Mouse (Mus musculus) 3T3-L1 (cell line): ENCODE data around the gene Kcnmb3.

ENCODE experiments used
- DNase-seq: peaks from one replicate; pipeline ENCODE4 v3.0.0-alpha.2; 2015; ENCODE audit warnings: low read depth, low spot score

The Kcnmb3 gene

DNA sequence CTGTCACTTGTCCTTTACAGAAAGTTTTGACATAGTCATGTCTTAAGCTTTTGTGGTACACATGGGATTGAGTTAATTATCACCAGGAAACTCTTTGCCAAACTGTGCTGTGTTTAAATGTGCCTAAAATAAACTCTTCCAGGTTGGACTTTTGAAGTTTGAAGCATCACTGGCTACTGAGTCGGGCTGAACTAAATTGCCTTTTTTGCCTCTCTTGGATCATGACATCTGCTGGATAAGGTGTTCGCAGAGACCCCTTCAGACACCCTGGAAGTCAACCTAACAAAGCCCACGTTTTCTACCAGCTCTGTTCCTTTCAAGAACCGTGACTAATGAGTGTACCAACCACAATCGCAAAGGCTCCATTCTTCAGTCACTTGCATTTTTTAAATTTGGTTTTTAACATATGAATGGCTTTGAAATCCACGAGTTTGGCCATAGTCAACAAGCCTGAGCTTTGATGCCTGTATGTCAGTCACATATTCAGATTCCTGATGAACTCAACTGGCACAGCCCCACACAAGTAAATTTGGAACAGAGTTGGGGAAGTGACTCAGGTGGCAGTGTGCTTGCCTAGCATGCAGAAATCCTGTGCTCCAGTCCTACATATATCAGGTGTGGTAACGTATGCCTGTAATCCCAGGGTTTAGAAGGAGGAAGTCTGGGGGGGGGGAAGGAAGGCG, 3.2 kb upstream of the Kcnmb3 start:
- peak; percentile 35 for DNase-seq

DNA sequence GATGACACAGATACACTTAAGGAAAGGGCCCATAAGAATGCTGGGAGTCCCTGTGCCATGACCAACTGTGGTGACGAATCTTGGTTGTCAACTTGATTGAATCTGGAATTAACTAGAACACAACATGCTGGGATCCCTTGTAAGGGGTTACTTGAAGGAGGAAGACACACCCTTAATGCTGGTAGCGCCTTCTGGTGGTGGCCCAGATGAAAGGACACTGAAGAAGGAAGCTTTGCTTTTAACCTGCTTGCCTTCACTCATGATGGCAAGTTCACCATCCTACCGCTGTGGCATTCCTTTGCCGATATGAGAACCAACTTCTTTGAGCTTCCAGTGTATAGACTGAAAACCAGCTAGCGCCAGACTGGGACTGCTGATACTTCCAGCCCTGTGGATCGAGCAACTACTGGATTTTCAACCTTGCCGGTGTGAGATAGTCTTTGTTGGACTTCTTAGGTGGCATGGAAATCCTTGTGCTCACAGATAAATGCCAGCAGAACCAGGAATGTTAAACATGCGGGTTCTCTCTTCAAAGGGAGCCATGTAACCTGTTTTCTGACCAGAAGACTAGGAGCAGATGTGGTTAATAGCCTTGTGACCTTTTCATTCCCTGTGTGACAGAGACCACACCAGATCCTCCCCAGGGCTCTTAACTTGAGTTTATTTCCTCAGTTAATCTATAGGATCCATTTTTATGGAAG, 2.5 kb upstream of the Kcnmb3 start:
- DNase-seq = no peak

DNA sequence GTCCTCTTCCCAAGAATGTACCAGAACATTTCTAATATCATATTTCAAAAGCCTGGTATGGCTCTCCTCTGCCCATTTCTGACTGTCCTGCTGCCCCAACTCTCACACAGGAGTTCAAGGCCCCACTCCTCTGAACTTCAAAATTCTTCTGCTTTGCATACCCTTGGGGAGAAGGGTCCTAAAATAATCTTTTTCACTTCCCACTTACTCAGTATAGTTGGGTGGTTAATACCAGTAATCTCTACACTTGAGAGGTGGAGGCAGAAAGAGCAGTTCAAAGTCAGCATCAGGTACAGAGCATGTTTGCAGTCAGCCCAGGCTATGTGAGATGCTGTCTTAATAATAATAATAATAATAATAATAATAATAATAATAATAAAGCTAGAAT, 1.1 kb downstream of the Kcnmb3 start:
- DNase-seq = no peak

DNA sequence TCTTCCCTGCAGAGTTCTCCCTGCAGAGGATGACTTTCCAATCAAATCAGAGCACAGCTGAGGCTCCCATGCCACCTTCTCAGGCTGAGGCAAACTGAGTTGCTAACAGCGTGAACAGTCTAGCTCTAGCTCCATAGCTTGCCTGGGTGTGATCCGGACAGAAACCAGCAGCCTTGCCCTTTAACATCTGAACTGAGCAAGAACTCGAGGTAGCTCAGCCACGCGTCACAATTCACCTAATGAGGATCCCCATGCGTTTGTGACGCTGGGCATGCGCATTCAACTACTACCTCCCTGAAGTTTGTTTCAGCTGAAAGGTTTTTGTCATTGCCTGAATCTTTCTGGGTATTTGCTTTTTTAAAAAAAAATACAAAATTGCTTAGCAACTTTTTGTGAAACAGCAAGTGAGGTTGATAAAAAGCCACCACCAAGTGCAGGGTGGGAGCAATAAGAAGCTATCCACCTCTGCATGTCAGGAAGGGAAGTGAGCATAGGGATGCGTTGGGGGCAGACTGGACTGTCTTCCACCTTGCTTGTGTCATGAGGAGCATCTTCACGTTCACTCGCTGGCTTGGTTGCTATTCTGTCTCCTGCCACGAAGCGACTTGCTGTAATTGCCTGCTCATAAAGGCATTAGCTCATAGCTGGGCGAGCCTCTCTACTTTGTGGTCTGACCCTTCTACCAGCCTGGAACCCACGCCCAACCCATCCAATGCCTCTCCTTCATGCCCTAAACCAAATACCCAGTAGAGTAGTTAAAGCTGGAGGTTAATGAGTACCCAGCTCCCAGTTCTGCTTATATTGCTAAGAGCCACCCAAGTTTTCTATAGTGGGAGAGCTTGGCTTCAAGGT, 1.7 kb downstream of the Kcnmb3 start:
- DNase-seq = no peak

DNA sequence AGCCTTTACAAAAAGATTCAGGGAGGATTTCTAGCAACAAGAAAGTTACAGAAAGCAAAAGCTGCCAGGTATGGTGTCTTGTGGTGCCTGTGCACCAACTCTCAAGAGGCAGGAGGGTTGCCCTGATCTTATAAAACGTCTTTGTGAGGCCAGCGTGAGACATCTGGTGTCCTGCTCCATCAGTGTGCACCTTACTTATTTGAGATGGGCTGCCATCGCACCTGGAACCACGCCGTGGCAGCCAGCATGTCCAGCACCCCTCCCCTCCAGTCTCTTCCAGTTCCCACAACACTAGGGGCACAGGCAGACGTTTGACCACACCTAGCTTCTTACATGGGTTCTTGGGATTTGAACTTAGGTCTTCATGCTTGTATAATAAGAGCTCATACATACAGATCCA, 3.9 kb downstream of the Kcnmb3 start:
- no peak for DNase-seq

DNA sequence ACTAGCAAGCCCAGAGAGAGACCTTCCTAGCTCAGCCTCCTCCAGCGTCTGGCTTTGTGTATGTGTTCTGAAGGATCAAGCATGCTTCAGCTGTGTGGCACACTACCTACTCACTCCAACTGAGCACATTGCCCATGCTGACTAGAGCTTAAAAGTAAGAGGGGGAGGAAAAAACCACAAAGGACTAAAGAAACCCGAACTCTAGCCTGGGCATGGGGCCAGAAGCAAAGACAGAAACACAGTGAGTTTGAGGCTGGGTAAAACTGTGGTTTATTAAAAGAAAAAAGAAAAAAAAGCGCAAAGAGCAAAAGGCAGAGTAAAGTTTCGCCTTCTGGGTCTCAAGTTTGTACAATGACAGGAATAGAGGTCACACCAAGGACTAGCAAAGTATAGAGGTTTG, 5.5 kb downstream of the Kcnmb3 start:
- DNase-seq = peak; percentile 86

DNA sequence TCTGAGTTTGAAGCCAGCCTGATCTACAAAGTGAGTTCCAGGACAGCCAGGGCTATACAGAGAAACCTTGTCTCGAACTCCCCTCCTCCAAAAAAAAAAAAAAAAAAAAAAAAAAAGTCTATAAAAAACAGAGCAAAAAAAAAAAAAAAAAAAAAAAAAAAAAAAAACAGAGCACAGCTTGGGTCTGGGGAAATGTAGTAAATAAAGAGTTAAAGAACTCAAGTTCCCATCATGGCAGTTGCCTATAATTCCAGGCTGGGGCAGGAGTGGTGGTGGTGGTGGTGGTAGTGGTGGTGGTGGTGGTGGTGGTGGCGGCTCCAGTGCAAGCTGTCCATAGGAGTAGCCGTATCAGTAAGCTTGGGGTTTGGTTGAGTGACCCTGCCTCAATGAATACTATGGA, 9.0 kb downstream of the Kcnmb3 start:
- DNase-seq = no peak

DNA sequence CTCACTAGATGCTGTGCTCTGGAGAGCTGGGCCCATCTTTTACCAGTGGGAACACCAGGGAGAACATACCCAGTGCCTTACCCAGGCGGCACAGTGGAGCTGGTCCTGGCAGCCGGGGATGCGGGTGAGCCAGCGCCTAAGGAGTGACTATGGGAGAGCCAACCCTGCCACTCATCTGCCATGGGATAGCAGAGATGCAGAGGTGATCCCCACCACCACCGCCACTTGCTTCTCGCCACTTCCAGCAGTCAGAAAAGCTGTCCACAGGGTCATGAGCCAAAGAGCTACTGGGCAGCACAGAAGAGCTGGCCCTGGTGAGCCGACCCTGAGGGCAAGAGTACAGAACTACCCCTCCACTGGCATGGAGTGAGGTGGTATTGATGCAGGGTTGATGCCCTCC, 12.1 kb downstream of the Kcnmb3 start:
- DNase-seq = no peak

DNA sequence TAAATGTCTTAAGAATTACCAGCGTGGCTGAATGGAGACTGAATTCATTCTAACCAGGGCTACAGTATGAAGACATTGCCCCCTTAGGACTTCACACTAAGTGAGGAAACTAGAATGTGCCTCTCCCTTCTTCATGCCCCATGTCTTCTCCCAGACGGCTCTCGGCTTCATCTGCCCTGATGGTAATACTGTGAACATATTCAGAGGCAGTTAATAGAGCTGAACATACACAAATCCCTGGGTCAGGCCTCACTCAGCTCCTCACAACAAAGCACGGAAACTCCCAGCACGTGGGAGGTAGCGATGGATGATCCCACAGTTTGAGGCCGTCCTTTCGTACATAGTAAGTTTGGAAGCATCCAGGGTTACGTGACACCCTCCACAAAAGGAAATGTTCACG, 18.8 kb downstream of the Kcnmb3 start:
- DNase-seq = no peak

DNA sequence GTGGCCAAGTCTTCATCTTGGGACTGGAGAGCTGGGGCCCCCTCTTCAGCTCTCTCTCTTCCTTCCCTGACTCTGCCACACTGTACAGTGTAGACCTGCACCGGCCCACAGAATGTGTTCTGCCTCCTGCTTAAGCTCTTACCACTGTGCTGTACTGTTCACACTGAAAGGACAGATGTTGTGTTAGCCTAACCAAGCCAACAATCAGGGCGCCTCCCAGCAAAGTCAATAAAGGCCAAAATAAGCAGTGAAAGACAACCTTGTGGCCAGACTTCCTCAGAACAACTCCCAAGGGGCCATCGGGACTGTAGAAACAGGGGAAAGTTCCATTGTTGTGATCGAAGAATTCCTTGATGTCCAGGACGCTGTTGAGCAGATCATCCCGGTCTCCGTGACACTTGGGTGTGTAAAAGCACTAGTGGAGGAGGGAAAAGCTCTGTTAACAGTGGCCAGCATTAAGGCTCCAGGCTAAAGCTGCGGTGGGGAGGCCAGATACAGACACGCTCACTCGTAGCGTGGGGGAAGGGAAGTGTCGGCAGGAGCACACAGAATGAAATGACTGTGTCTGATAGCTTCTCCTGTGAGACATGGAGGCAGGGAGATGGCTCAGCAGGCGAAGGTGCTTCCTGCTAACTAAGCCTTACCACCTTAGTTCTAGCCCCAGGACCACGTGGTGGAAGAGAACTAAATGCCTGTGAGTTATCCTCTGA, 19.7 kb downstream of the Kcnmb3 start:
- DNase-seq = no peak

DNA sequence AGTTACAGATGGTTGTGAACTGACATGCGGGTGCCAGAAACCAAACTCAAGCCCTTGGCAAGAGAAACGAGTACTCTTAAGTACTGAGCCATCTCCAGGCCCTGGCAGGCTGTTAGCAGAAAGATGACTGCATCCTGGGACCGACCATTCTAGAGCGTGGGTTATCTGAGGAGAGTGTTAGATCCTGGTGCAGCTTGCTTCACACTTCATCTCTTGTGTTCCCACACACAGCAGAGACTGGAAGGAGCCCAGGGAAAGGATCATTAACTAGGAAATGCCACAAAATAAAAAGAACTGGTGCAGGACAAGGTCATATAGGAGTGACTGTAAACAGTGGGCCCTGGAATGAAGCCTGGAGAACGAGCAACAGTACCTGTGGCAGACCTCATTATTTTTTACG, 20.9 kb downstream of the Kcnmb3 start:
- no peak for DNase-seq

DNA sequence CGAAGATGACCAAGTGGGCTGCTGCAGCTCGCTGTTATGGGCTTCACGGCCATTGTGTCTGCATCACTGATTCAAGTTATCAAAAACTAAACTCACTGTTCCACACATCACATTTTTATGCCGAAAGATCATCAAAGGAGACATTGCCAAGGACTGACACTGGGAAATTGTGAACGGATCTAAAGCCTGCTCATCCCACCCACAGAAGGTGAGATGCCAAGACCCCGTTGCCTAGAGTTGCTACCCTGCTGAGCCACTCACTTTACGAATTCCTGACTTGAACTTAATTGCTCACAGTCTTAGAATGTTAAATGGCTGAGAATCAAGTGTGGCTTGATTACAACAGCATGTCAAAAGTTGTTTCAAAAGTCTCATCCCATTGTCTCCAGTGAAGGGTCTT, 21.6 kb downstream of the Kcnmb3 start:
- DNase-seq = no peak

DNA sequence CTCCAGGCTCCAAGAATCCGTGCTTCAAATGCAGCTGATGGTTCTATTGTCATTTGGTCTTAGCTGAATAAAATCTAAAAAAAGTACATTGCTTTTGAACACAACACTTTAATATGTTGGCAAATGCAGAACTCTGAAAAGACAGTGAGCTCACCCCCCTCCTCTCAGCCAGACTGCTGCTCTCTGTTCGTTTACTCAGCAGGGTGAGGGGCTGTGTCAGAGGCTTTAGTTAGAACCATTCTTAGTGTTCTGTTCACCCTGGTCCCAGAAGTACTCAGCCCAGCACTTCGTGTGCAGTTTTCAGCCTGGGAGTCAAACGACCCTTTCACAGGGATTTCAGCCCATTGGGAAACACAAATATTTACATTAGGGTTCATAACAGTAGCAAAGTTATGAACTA, 23.6 kb downstream of the Kcnmb3 start:
- DNase-seq = no peak

DNA sequence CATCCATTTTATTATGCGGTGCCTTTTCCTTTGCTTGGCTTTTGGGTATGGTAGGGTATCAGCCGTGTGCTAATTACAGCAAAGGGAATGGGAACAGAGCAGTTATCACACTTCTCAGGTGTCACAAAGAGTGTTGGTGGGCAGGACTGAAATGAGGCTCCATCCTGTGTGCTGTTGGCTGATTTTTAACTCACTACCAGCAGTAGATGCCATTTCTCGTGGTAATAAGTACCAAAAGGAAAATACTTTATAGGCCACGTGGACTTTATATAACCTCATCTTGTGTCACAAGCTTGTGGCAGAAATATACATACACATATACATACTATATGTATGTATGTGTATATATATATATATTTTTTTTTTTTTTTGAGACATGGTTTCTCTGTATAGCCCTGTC, 24.7 kb downstream of the Kcnmb3 start:
- no peak for DNase-seq

DNA sequence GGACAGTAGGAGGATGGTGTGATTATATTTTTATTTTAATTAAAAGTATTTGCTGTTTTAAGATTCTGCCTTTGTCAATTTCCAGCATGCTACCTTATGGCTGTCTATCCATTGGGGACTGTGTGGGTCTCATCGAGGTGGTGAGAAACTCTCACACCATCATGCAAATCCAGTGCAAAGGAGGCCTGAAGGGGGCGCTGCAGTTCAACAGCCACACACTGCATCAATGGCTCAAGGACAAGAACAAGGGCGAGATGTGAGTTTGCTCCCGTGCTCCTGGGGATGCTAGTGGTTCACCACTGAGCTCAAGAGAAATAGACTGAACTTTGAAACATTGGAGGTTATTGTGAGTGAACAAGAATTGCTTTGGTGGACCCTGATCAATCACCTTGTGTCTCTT, 32.3 kb downstream of the Kcnmb3 start:
- peak; percentile 74 for DNase-seq

DNA sequence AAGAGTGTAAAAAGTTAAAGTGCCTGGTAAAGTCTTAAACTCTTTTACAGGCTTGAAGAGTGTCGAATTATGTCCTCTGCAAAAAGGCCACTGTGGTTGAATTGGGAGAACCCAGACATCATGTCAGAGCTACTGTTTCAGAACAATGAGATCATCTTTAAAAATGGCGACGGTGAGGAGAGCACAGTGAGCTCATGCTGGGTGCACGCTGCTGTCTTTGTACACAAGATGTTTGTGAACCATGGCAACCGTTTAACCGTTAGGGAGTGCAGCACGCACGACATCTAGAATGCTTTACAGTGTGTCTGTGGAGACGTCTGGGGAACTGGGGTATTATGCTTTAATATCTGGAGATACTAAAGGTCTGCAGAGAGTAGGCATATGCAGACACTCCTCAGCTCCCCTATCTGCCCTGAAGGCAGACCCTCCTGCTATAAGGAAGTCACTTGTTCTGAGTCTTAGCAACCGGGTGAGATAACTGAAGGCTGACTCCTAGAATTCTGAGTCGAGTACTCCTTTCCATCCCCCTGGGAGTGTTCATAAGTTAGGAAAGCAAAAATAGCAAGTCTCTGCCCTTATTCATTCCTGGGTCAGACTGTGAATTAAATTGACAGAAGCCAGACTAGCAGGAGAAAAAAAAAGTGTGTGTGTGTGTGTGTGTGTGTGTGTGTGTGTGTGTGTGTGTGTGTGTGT, 37.6 kb downstream of the Kcnmb3 start:
- DNase-seq = no peak

DNA sequence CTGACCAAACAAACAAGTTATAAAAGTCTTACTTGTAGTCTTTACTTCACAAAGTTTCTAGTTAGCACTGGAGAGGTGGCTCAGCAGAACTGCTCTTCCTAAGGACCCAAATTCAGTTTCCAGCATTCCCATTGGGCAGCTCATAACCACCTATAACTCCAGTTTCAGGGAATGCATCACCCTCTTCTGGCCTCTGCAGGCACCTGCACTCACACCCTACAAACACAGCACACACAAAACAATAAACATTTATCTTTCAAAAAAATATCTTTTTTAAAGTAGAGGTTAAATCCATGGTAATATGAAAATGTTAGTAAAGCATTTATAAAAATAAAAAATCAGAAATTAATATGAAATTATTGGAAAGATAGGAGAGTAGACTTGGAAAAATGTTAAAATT, 50.3 kb downstream of the Kcnmb3 start:
- DNase-seq = no peak

DNA sequence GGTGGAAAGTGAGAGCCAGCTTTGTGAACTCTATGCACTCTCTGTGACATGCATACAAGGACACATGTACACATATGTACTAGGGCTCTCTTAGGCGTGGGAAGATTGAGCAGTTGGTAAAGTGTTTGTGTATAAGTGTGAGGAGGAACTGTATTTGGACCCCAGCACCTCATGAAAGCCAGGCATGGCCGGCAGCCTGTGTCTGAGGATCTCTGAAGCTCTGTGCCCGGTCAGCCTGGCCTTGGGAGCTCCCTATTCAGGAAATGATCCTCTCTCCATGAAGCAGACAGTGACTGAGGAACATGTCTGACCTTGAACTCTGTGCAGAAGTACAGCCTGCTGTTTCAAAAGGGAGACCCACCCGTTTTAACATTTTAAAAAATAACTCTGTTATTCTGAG, 53.3 kb downstream of the Kcnmb3 start:
- DNase-seq = no peak

DNA sequence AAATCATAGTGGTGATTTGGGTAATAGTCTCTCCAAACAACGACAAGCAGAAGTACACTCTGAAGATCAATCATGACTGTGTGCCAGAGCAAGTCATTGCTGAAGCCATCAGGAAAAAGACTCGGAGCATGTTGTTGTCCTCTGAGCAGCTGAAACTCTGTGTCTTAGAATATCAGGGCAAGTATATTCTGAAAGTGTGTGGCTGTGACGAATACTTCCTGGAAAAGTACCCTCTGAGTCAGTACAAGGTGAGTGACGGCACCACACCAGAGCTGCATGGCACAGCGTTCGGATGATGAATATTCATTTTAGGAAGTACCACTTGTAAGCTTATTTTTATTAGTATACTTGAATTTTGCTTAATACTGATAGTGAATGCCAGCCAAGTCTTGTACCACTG, 54.2 kb downstream of the Kcnmb3 start:
- no peak for DNase-seq

DNA sequence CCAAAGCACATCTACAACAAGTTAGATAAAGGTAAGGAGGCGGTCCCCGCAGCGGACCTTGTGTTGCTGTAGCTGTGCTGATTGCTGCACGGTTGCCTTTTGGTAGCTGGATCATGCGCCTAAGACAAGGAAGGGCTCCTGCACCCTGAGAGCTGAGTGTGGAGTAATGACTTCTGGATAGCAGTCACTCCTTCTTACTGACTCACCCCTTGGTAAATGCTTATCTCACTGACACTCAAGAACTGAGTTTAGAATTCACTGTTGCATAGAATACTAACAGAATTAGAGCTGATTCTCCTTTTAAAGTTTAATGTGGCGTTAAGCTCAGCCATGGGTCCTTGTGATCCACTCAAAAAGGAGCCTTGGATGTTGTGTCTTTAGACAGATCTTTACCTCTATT, 54.7 kb downstream of the Kcnmb3 start:
- no peak for DNase-seq

DNA sequence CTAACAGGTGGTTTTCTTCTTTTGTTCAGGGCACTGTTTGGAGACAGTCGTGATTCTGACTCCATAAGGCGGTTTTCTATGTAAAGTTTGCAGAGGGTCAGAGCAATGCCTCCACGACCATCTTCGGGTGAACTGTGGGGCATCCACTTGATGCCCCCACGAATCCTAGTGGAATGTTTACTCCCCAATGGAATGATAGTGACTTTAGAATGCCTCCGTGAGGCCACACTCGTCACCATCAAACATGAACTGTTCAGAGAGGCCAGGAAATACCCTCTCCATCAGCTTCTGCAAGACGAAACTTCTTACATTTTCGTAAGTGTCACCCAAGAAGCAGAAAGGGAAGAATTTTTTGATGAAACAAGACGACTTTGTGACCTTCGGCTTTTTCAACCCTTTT, 55.9 kb downstream of the Kcnmb3 start:
- no peak for DNase-seq

DNA sequence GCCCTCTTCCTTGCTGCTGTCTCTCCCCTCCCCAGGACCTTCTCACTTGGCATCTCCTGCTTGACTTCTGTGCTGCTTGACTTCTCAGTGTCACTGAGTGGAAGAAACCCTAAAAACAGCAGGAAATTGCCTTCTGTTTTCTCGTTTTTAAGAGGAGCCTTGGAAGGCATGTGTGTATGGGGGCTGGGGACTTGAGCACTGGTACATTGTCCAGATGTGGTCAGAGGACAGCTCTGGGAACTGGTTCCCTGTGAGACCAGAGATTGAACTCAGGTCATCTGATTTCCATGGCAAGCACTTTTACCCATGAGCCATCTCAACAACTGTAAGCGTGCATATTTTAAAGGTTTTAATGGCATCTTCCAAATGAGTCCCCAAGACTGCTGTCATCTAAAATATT, 58.0 kb downstream of the Kcnmb3 start:
- DNase-seq = no peak
